Mouse (Mus musculus) neural tube, embryonic 13.5 days (tissue): ENCODE data around the gene Comtd1. TPM values are rescaled to one million over a fixed set of nuclear protein-coding genes. Genes with fewer than 3 reads are reported as not detected.

ENCODE experiments used
- ATAC-seq: fragments of 200-750 bp; cut with Nextera tagmentation; 2 replicates; pipeline ENCODE4 v1.8.0; 2017; ENCODE audit warnings: low read depth, mild to moderate bottlenecking, moderate TSS enrichment, moderate library complexity
- H3K27ac ChIP-seq: fragments of 300-500 bp; sonication (generic); replicated peaks from 2 replicates; pipeline ENCODE4 v1.5.1; 2015; ENCODE audit warnings: moderate library complexity, mild to moderate bottlenecking, inconsistent platforms
- H3K27me3 ChIP-seq: fragments of 300-500 bp; sonication (generic); 2 replicates; pipeline ENCODE4 v1.6.1; 2015; ENCODE audit warnings: mild to moderate bottlenecking, inconsistent platforms
- H3K36me3 ChIP-seq: fragments of 300-500 bp; sonication (generic); 2 replicates; pipeline ENCODE4 v1.6.1; 2015; ENCODE audit warnings: mild to moderate bottlenecking, inconsistent platforms
- H3K4me1 ChIP-seq: fragments of 300-500 bp; sonication (generic); replicated peaks from 2 replicates; pipeline ENCODE4 v1.6.1; 2015; ENCODE audit warnings: inconsistent platforms
- H3K4me2 ChIP-seq: fragments of 300-500 bp; sonication (generic); 2 replicates; pipeline ENCODE4 v1.6.1; 2015; ENCODE audit warnings: inconsistent platforms, mild to moderate bottlenecking, moderate library complexity
- H3K4me3 ChIP-seq: fragments of 300-500 bp; sonication (generic); 2 replicates; pipeline ENCODE4 v1.5.1; 2015; ENCODE audit warnings: mild to moderate bottlenecking, inconsistent platforms
- H3K9ac ChIP-seq: fragments of 300-500 bp; sonication (generic); 2 replicates; pipeline ENCODE4 v1.6.1; 2015; ENCODE audit warnings: moderate library complexity, mild to moderate bottlenecking, inconsistent platforms
- H3K9me3 ChIP-seq: fragments of 300-500 bp; sonication (generic); 2 replicates; pipeline ENCODE4 v1.6.1; 2016; ENCODE audit warnings: inconsistent platforms
- WGBS: fragments of 180-500 bp; shearing (Covaris S2); methylation state at CpG from one replicate; pipeline ENCODE4 v1.1.7; 2015; 5-methylcytosine and 5-hydroxymethylcytosine counted together
- polyA plus RNA-seq: library from polyadenylated mRNA; unstranded; fragments of >200 nt; fragmentation: Nextera tagmentation; extraction: Ambion mirVana; gene quantifications from 2 replicates; pipeline ENCODE4 v1.2.1, GENCODE M21; 2015

Comtd1 gene
- polyA plus RNA-seq, 1 experiment from 2014 or later: 29.4 TPM

- Histone ChIP-seq H3K9ac (no peak overlapping the region), H3K4me1 (no peaks in the 10 kb centered on the region), H3K9me3 (no peaks in the 10 kb centered on the region), H3K27me3 (no peaks in the 10 kb centered on the region), H3K36me3 (no peaks in the 10 kb centered on the region), H3K27ac (no peak overlapping the region), H3K4me3 (no peak overlapping the region), H3K4me2 (no peak overlapping the region)
- WGBS: 88% methylated on average over 4 of the region's 4 CpGs
- ATAC-seq: no peak
Measured at GRCm38 (mm10) chr14:21813216-21813615, 35.6 kb downstream of the Comtd1 start.

GRCm38 (mm10) chr14:21812590-21813162 lies 36.1 kb downstream of the Comtd1 start:
- Histone ChIP-seq H3K27me3 (no peaks in the 10 kb centered on the region), H3K9ac (no peak overlapping the region), H3K36me3 (no peaks in the 10 kb centered on the region), H3K4me2 (no peak overlapping the region), H3K9me3 (no peaks in the 10 kb centered on the region), H3K4me3 (no peak overlapping the region), H3K4me1 (no peaks in the 10 kb centered on the region), H3K27ac (no peak overlapping the region)
- ATAC-seq: no peak
- WGBS: 23% methylated on average over 14 of the region's 14 CpGs

GRCm38 (mm10) chr14:21811744-21812393 lies 36.9 kb downstream of the Comtd1 start:
- Histone ChIP-seq H3K4me1 (no peaks in the 10 kb centered on the region), H3K9me3 (no peaks in the 10 kb centered on the region), H3K27ac (no peak overlapping the region), H3K36me3 (no peaks in the 10 kb centered on the region), H3K9ac (no peak overlapping the region), H3K4me2 (no peak overlapping the region), H3K27me3 (no peaks in the 10 kb centered on the region), H3K4me3 (no peak overlapping the region)
- ATAC-seq: no peak
- WGBS: 90% methylated on average over 10 of the region's 10 CpGs

DNA sequence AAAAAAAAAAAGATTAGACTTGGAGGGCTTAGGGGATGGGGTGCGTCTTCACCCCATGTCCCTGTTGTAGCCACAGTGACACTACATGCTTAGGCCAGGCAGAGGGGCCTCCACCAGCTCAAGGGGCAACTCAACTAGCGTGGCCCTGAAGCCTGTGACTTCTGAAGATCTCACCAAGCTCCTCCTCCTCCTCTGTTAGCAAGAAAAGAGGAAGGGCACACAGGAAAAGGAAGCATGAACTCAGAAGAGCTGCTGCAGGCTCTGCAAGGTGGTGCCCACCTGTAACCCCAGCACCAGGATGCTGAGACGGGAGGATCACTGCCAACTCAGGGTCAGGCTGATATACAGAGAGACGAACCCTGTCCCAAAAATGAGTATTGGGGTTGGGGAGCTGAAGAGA lies 37.5 kb downstream of the Comtd1 start:
- Histone ChIP-seq H3K4me3 (no peak overlapping the region), H3K27me3 (no peaks in the 10 kb centered on the region), H3K36me3 (no peaks in the 10 kb centered on the region), H3K9ac (no peak overlapping the region), H3K4me2 (no peak overlapping the region), H3K9me3 (no peaks in the 10 kb centered on the region), H3K27ac (no peak overlapping the region), H3K4me1 (no peaks in the 10 kb centered on the region)
- 88% methylated on average over 4 of the region's 4 CpGs for WGBS
- no peak for ATAC-seq

DNA sequence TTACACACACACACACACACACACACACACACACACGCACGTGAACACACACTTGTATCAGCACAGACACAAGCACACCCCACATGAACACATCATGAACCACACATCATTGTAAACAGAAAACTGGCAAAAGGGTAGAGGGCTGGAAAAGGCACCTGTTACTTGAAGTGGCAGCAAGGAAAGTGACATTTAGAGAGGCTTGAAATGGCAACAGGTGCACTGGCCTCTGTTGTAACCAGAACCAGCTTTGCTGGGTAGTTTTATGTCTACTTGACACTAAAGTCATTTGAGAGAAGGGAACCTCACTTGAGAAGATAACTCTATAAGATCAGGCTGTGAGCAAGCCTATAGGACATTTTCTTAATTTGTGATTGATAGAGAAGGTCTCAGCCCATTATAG lies 39.4 kb downstream of the Comtd1 start:
- H3K36me3 ChIP-seq: no peaks in the 10 kb centered on the region
- no peaks in the 10 kb centered on the region for H3K27me3 ChIP-seq
- no peak overlapping the region for H3K9ac ChIP-seq
- ATAC-seq: no peak
- H3K4me2 ChIP-seq: no peak overlapping the region
- H3K9me3 ChIP-seq: no peaks in the 10 kb centered on the region
- no peak overlapping the region for H3K4me3 ChIP-seq
- 92% methylated on average over 2 of the region's 2 CpGs for WGBS
- H3K27ac ChIP-seq: no peak overlapping the region
- H3K4me1 ChIP-seq: no peaks in the 10 kb centered on the region

DNA sequence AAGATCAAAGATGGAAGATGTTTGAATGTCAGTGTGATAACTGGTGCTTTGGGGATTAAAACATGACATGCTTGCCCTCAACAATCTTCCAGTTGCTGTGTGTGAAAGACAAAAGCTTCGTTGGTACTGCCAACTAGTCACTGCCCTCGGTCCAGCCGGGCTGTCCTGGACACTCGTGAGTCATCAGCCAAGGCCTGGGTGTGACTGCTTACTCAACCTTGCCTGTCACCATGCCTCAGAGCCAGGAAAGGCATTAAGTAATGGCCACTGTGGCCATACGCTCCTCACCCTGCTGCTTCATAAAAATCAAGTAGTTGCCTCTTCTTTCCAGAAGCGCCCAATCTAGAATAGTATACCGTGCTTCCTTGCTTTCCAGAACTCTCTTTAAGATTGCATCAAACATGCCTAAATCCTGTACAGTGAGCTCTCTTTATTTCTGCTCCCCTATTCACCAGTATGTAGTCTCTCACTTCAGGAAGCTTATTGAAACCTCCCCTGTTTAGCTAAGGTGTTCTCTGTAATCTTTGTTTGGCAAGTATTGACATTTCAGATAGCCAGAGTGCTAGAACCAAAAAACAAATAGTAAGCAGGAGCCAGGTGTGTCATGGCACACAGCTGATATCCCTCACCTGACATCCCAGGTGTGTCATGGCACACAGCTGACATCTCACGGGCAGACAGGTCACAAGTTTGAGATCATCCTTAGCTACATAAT lies 40.4 kb downstream of the Comtd1 start:
- no peaks in the 10 kb centered on the region for H3K27me3 ChIP-seq
- H3K4me2 ChIP-seq: no peak overlapping the region
- no peak for ATAC-seq
- no peaks in the 10 kb centered on the region for H3K4me1 ChIP-seq
- H3K9me3 ChIP-seq: no peaks in the 10 kb centered on the region
- H3K27ac ChIP-seq: no peak overlapping the region
- no peaks in the 10 kb centered on the region for H3K36me3 ChIP-seq
- 90% methylated on average over 8 of the region's 8 CpGs for WGBS
- H3K4me3 ChIP-seq: no peak overlapping the region
- no peak overlapping the region for H3K9ac ChIP-seq

DNA sequence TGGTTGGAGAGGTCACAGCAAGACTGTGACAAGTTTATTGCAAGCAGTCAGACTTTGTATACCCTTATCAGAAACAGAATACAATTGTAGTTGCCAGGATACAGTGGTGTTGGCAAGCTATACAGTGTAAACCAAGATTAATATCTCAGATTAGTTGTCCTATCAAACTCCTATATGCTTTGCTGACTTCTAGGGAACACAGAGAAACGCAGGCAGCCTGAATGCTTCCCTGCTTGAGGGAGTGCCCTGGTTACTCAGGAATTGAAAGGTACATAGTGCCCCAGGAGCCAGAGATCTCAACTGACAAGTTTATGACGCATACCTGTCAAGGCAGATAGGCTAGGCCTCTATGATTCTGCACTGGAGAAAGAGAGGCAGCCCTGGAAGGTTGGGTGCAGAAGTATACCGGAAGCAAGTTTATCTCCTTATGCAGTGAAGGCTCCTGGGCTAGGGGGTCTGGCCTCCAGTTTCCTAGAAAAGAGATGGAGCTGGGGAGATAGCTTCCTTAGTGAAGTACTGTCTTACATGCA lies 42.1 kb downstream of the Comtd1 start:
- Histone ChIP-seq H3K9me3 (no peaks in the 10 kb centered on the region), H3K4me1 (no peaks in the 10 kb centered on the region), H3K4me3 (no peak overlapping the region), H3K9ac (no peak overlapping the region), H3K27ac (no peak overlapping the region), H3K4me2 (no peak overlapping the region), H3K36me3 (no peaks in the 10 kb centered on the region), H3K27me3 (no peaks in the 10 kb centered on the region)
- 91% methylated on average over 3 of the region's 3 CpGs for WGBS
- ATAC-seq: no peak

DNA sequence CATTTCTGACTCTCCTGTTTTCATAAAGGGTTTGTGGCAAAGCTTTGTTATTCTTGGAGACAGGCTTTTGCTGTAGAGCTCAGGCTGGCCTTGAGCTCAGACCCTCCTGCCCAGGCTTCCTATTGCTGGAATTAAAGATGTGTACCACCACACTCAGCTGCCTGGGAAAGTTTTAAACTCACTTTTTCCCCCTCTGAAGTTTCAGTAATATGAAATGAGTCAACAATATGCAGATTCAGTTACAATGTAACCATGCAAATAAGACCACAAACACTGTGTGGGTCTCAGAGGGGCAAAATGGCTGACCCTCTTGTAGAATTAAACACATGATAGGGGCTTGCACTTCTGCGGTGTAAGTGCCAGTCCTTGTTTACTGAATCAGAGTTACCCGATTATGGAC lies 42.6 kb downstream of the Comtd1 start:
- Histone ChIP-seq H3K9me3 (no peaks in the 10 kb centered on the region), H3K4me3 (no peak overlapping the region), H3K4me1 (no peaks in the 10 kb centered on the region), H3K27me3 (no peaks in the 10 kb centered on the region), H3K9ac (no peak overlapping the region), H3K4me2 (no peak overlapping the region), H3K27ac (no peak overlapping the region), H3K36me3 (no peaks in the 10 kb centered on the region)
- 89% methylated on average over 2 of the region's 2 CpGs for WGBS
- no peak for ATAC-seq

DNA sequence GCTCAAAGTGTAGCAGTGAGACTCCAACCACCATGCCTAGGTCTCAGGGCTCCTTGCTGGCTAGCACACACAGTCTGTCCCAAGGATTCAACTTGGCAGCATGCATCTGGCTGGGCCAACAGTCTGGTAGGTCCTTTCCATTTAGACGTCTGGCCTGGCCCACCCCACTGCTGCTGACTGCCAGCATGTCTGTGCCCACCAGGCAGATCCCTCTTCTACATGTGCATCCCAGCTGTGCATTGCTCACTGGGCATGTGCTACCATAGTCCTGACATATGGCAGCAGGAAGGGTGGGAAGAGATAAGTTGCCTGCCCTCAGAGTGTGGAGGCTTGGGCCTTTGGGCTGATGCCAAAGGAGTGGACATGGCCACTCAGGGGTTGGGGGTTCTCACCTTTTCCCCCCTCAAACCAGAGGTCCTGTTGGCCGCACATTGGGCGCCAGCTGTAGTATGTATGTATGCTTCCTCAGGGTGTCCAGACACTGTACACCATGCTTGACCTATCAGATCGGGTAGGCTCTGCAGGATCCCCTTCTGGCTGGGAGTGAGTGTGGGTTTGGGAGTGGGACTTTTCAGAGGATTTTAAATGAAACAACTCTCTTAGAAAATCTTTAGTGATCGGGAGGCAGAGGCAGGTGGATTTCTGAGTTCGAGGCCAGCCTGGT lies 46.1 kb downstream of the Comtd1 start:
- Histone ChIP-seq H3K4me1 (no peaks in the 10 kb centered on the region), H3K27me3 (no peaks in the 10 kb centered on the region), H3K4me2 (no peak overlapping the region), H3K4me3 (no peak overlapping the region), H3K9me3 (no peaks in the 10 kb centered on the region), H3K36me3 (peaks cover 9% of the 10 kb centered on the region), H3K27ac (no peak overlapping the region), H3K9ac (no peak overlapping the region)
- no peak for ATAC-seq
- 94% methylated on average over 6 of the region's 6 CpGs for WGBS

DNA sequence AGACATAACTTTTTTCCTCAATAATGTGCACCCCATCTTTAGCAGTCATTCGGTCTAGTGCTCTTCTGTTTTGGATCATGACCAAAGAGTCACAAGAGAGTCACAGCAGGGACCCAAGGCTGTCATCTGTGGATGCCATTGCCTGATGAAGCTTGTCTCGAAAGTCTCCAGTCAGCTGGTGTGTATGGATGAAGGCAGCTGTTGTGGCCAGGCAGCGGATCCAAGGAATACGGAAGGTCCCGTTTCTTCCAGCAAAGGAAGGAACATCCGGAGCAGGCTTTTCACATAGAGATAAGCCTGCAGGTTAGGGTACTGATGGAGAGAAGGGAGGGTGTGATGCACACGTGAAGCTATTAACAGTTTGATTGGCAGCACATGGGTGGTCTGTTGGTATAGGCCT lies 47.2 kb downstream of the Comtd1 start:
- no peaks in the 10 kb centered on the region for H3K27me3 ChIP-seq
- H3K36me3 ChIP-seq: peaks cover 9% of the 10 kb centered on the region
- WGBS: 87% methylated on average over 7 of the region's 7 CpGs
- no peaks in the 10 kb centered on the region for H3K9me3 ChIP-seq
- no peak overlapping the region for H3K4me3 ChIP-seq
- ATAC-seq: no peak
- no peak overlapping the region for H3K4me2 ChIP-seq
- H3K4me1 ChIP-seq: no peaks in the 10 kb centered on the region
- no peak overlapping the region for H3K9ac ChIP-seq
- H3K27ac ChIP-seq: no peak overlapping the region

DNA sequence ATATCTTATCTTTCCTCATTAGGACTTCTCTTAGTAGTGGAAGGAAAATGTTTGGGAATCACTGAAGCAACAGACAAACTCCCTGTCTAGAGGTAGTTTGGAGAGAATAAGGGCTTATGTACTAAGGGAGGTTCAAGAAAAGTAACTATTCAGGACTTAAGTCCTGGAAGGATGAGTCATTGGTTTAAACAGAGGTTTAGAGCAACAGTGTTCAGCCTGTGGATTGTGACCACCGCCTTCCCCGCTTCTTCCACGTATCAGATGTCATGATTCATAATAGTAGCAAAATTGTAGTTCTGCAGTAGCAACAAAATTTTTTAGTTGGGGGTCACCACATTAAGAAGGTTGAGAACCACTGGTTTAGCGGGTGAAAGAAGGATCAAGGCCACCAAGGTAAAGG lies 48.1 kb downstream of the Comtd1 start:
- H3K9ac ChIP-seq: no peak overlapping the region
- H3K4me1 ChIP-seq: no peaks in the 10 kb centered on the region
- H3K36me3 ChIP-seq: peaks cover 10% of the 10 kb centered on the region
- 96% methylated on average over 4 of the region's 4 CpGs for WGBS
- H3K4me2 ChIP-seq: no peak overlapping the region
- ATAC-seq: no peak
- H3K9me3 ChIP-seq: no peaks in the 10 kb centered on the region
- H3K27me3 ChIP-seq: no peaks in the 10 kb centered on the region
- H3K4me3 ChIP-seq: no peak overlapping the region
- H3K27ac ChIP-seq: no peak overlapping the region
